Mouse (Mus musculus) CH12.LX (cell line): ENCODE measurements around the gene Olfr1357. TPM values are rescaled to one million over a fixed set of nuclear protein-coding genes. Genes with fewer than 3 reads are reported as not detected.
A peak's percentile ranks its signal among the peaks of the same experiment; 100 is the strongest.

ENCODE experiments used
- DNase-seq: peaks from one replicate; pipeline ENCODE4 v3.0.0-alpha.2; 2013; ENCODE audit errors: extremely low read depth
- H3K27ac ChIP-seq: 2 replicates; pipeline ENCODE4 v1.5.1; 2012; ENCODE audit warnings: low read depth, mild to moderate bottlenecking, control low read depth, moderate library complexity; ENCODE audit not compliant: insufficient read depth
- H3K27me3 ChIP-seq: replicated peaks from 2 replicates; pipeline ENCODE3; 2012; ENCODE audit warnings: inconsistent platforms
- H3K36me3 ChIP-seq, 2 experiments: replicated peaks in 1 of 2; 2 replicates each; pipeline versions ENCODE3 to v1.6.1; 2012; ENCODE audit warnings: inconsistent platforms in 1 of 2, low read length in 1 of 2, mild to moderate bottlenecking in 1 of 2, mixed read lengths in 1 of 2, moderate library complexity in 1 of 2; ENCODE audit not compliant: control insufficient read depth in 1 of 2, insufficient read depth in 1 of 2
- H3K4me1 ChIP-seq, 2 experiments: 2 replicates each; pipeline ENCODE4 v1.6.1; 2012; ENCODE audit warnings: inconsistent platforms in 1 of 2, moderate library complexity in 1 of 2; ENCODE audit not compliant: insufficient read depth in 2 of 2, control insufficient read depth in 1 of 2
- H3K4me2 ChIP-seq: 2 replicates; pipeline ENCODE4 v1.6.1; 2012; ENCODE audit warnings: low read depth, mild to moderate bottlenecking, control low read depth; ENCODE audit not compliant: poor library complexity, insufficient read depth, severe bottlenecking
- H3K4me3 ChIP-seq, 3 experiments: fragments of 150-350 bp in 1 of 3; sonication (generic) in 1 of 3; replicated peaks in 1 of 3; 2 replicates each; pipeline versions ENCODE3 to v1.5.1; 2011 to 2012; ENCODE audit warnings: low read depth in 2 of 3, low read length in 2 of 3, mild to moderate bottlenecking in 2 of 3, moderate library complexity in 2 of 3, control low read depth in 1 of 3, improper control_type of control experiment in 1 of 3, inconsistent platforms in 1 of 3, mixed read lengths in 1 of 3; ENCODE audit not compliant: poor library complexity in 1 of 3
- H3K79me2 ChIP-seq: replicated peaks from 2 replicates; pipeline ENCODE4 v1.6.1; 2012; ENCODE audit warnings: mild to moderate bottlenecking, moderate library complexity; ENCODE audit not compliant: control insufficient read depth, poor library complexity, insufficient read depth, severe bottlenecking; ENCODE audit errors: extremely low read depth
- H3K9ac ChIP-seq: 2 replicates; pipeline ENCODE4 v1.6.1; 2012; ENCODE audit warnings: low read depth, mild to moderate bottlenecking, control low read depth, moderate library complexity; ENCODE audit not compliant: insufficient read depth
- H3K9me3 ChIP-seq: replicated peaks from 2 replicates; pipeline ENCODE3; 2012; ENCODE audit warnings: low read length, inconsistent platforms, mixed read lengths
- CTCF ChIP-seq, 2 experiments: IDR thresholded peaks in 1 of 2; conservative IDR thresholded peaks in 1 of 2; 2 replicates each; pipeline ENCODE4 v1.5.1; 2011 to 2012; ENCODE audit warnings: low read depth in 2 of 2, low read length in 2 of 2, improper control_type of control experiment in 1 of 2, inconsistent platforms in 1 of 2, mild to moderate bottlenecking in 1 of 2, moderate library complexity in 1 of 2
- EP300 ChIP-seq: IDR thresholded peaks from 2 replicates; pipeline ENCODE4 v1.6.1; 2011; ENCODE audit warnings: low read length, improper control_type of control experiment
- IRF4 ChIP-seq: IDR thresholded peaks from 2 replicates; pipeline ENCODE4 v1.6.1; 2014; ENCODE audit warnings: low read depth, mild to moderate bottlenecking, inconsistent platforms, low read length, improper control_type of control experiment
- JUND ChIP-seq: conservative IDR thresholded peaks from 2 replicates; pipeline ENCODE4 v1.6.1; 2011; ENCODE audit warnings: low read depth, low read length, improper control_type of control experiment
- KAT2A ChIP-seq: IDR thresholded peaks from 2 replicates; pipeline ENCODE4 v1.6.1; 2012; ENCODE audit warnings: low read length, improper control_type of control experiment, inconsistent platforms; ENCODE audit not compliant: insufficient replicate concordance
- MAFK ChIP-seq: IDR thresholded peaks from 2 replicates; pipeline ENCODE4 v1.6.1; 2011; ENCODE audit warnings: low read length, improper control_type of control experiment; ENCODE audit not compliant: insufficient replicate concordance
- MXI1 ChIP-seq: IDR thresholded peaks from 2 replicates; pipeline ENCODE4 v1.6.1; 2011; ENCODE audit warnings: mild to moderate bottlenecking, low read depth, low read length, improper control_type of control experiment
- NELFE ChIP-seq: IDR thresholded peaks from 2 replicates; pipeline ENCODE4 v1.6.1; 2011; ENCODE audit warnings: low read depth, low read length, improper control_type of control experiment
- POLR2AphosphoS2 ChIP-seq: IDR thresholded peaks from 2 replicates; pipeline ENCODE4 v1.6.1; 2011; ENCODE audit warnings: low read depth, low read length, improper control_type of control experiment
- RAD21 ChIP-seq: IDR thresholded peaks from 2 replicates; pipeline ENCODE4 v1.6.1; 2011; ENCODE audit warnings: low read depth, mild to moderate bottlenecking, low read length, improper control_type of control experiment, moderate library complexity
- SIN3A ChIP-seq: IDR thresholded peaks from 2 replicates; pipeline ENCODE4 v1.6.1; 2012; ENCODE audit warnings: low read length, improper control_type of control experiment, inconsistent platforms
- SMC3 ChIP-seq: IDR thresholded peaks from 2 replicates; pipeline ENCODE4 v1.6.1; 2011; ENCODE audit warnings: low read depth, low read length, improper control_type of control experiment
- UBTF ChIP-seq: IDR thresholded peaks from 2 replicates; pipeline ENCODE4 v1.6.1; 2012; ENCODE audit warnings: low read depth, mild to moderate bottlenecking, inconsistent platforms, low read length, improper control_type of control experiment, moderate library complexity
- ZC3H11A ChIP-seq: IDR thresholded peaks from 2 replicates; pipeline ENCODE4 v1.6.1; 2012; ENCODE audit warnings: low read depth, mild to moderate bottlenecking, inconsistent platforms, low read length, improper control_type of control experiment
- ZKSCAN1 ChIP-seq: IDR thresholded peaks from 2 replicates; pipeline ENCODE4 v1.6.1; 2012; ENCODE audit warnings: low read depth, inconsistent platforms, low read length, improper control_type of control experiment, borderline replicate concordance
- ZNF384 ChIP-seq: IDR thresholded peaks from 2 replicates; pipeline ENCODE4 v1.6.1; 2012; ENCODE audit warnings: low read depth, low read length, improper control_type of control experiment, inconsistent platforms
- dilution Hi-C: fragments of 300-500 bp; cut with MboI; formaldehyde crosslinking; loops from 2 replicates; pipeline ENCODE4 v1.14.3; 2020; ENCODE audit warnings: low sequenced_read_pairs; ENCODE audit not compliant: extremely low pct_unique_long_range_greater_than_20kb, extremely low pct_ligation_motif_present
- in situ Hi-C: fragments of 300-500 bp; cut with MboI; formaldehyde crosslinking; loops from 3 replicates; pipeline ENCODE4 v1.14.3; 2019; ENCODE audit warnings: low sequenced_read_pairs, low pct_ligation_motif_present, low pct_unique_long_range_greater_than_20kb, mixed read lengths
- polyA plus RNA-seq: library from polyadenylated mRNA; unstranded; fragments of >175 nt; gene quantifications from 2 replicates; pipeline ENCODE4 v1.2.1, GENCODE M21; 2012; ENCODE audit warnings: low read depth; ENCODE audit not compliant: insufficient read length
- total RNA-seq, 2 experiments: library from RNA; depleted of rRNA; stranded (reverse); fragments of 300-350 nt in 1 of 2; fragments of >200 nt in 1 of 2; gene quantifications; 2 replicates each; pipeline ENCODE4 v1.2.3; 2012 to 2014

The Olfr1357 gene
- total and polyA plus RNA-seq, 3 experiments: not detected

DNA sequence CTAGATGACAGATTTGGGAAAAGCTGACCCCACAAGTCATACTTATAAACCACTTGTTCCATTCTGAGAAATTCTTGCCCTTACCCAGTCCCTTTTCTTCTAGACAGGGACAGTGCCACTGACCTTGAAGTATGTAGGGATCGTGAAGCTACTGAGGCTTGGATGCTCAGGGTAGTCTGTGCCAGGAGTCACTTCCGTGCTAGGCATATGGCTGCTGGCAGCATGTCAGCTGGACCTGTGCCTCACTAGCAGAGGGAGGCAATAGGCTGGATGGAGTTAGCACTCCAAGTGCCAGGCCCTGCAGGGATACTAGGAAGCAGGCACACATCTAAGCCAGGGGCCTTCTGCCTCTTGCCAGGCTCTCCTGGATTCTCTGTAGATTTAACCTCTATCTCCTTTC is 42.2 kb downstream of the Olfr1357 start:
- peaks cover 28 to 45% of the 10 kb centered on the region in 2 experiments for H3K36me3 ChIP-seq
- H3K4me1 ChIP-seq: peaks cover 8 to 18% of the 10 kb centered on the region in 2 experiments
- H3K79me2 ChIP-seq: no peaks in the 10 kb centered on the region
- dilution Hi-C loops: no loop called here
- no peak overlapping the region for H3K27ac ChIP-seq
- H3K4me3 ChIP-seq: peak overlapping the region in 2 of 3 experiments; percentile 74 to 89
- no peak overlapping the region; the same call in 1 of the 2 replicates for H3K9ac ChIP-seq
- no peaks in the 10 kb centered on the region for H3K9me3 ChIP-seq
- no peak for TF ChIP-seq EP300
- no peak for TF ChIP-seq MAFK
- TF ChIP-seq POLR2AphosphoS2: no peak
- TF ChIP-seq JUND: no peak
- no peak for TF ChIP-seq SIN3A
- no peak for TF ChIP-seq UBTF
- no peak for TF ChIP-seq SMC3
- TF ChIP-seq ZKSCAN1: no peak
- no peak for TF ChIP-seq KAT2A
- no peak for TF ChIP-seq NELFE
- no peak for TF ChIP-seq CTCF (conservative IDR thresholded peaks at IDR 0.05 in 1 of 2, IDR thresholded peaks at IDR 0.05 in 1 of 2; ENCODE audit: low read depth in 2 of 2, low read length in 2 of 2)
- TF ChIP-seq ZNF384: no peak
- in situ Hi-C loops: no loop called here
- peak overlapping the region; percentile 86; the same call in 1 of the 2 replicates for H3K4me2 ChIP-seq
- DNase-seq: no peak
- peaks cover 17% of the 10 kb centered on the region for H3K27me3 ChIP-seq

DNA sequence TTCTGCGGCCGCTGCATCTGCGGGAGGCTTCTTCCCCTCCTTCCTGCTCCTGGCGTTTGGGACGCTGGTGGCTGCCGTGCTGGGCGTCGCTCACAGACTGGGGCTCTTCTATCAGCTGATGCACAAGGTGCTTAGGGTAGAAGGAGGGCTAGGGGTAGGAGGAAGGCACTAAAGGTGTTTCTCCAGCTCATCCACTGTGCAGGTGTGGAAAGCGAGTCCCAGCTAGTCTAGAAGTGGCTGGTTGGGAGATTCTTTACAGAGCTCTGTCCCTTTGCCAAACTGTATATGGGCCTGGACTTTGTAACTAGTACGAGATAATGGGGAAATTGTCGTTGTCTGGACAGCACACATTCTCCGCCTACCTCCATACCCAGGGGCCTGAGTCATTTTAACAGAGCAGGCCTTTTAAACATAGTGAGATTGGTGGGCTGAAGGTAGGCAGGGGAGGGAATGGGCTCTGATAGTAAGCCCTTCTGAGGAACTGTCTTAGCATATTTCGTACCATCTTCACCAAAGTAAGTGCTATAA is 42.7 kb downstream of the Olfr1357 start:
- Histone ChIP-seq H3K9me3 (no peaks in the 10 kb centered on the region), H3K79me2 (no peaks in the 10 kb centered on the region), H3K27me3 (peaks cover 22% of the 10 kb centered on the region), H3K9ac (peak overlapping the region; percentile 76), H3K4me2 (peak overlapping the region; percentile 86), H3K27ac (no peak overlapping the region), H3K4me1 (peaks cover 8 to 22% of the 10 kb centered on the region in 2 experiments), H3K4me3 (peak overlapping the region; percentile 74 to 89 (median 82)), H3K36me3 (peaks cover 23 to 39% of the 10 kb centered on the region in 2 experiments)
- in situ Hi-C loops (no loop called here), dilution Hi-C loops (no loop called here)
- no peak for DNase-seq
- TF ChIP-seq MXI1 (peak; percentile 26; the same call in 1 of the 2 replicates), RAD21 (no peak), ZC3H11A (no peak), SIN3A (peak; percentile 73), SMC3 (no peak), IRF4 (no peak), UBTF (no peak)
